Mouse (Mus musculus): ENCODE results near the gene Vmn1r57. TPM values are rescaled to one million over a fixed set of nuclear protein-coding genes. Genes with fewer than 3 reads are reported as not detected.

Gene Vmn1r57
- not detected in 2 replicates for polyA plus RNA-seq (2012; rRNA removed)

GRCm38 (mm10) chr7:5218193-5218592 is at the start of gene Vmn1r57:
Gene Vmn1r57 (plus strand): TSS chr7:5218493.

DNA sequence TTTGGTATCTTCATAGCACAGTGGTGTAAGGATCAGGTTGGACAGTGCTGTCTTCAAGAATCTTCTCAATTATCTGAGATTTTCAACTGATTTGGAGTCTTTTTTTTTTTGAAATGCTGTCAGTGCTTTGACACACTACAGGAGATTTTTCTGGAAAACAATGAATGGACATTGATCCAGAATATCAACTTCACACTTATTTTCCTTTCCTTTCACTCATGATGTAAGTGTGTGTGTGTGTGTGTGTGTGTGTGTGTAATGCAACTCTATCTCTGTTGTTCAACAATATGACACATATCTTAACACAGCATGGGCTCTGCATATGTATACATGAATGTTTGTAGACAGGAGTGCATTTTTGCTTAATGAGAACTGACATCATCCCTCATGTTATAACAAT is 21.6 kb upstream of the Vmn1r57 start, which contains the start of gene Vmn1r56:
Gene Vmn1r56 (minus strand): TSS at position 101 of the 400 bp plus-strand sequence.

Other genes starting within 250 kb of the Vmn1r57 start
- gene Sbk3, start 247.3 kb upstream of the Vmn1r57 start, polyA plus RNA-seq (2012; rRNA removed) = 0.95 and 1.2 TPM in 2 replicates
- gene Zfp579, start 222.3 kb upstream of the Vmn1r57 start, polyA plus RNA-seq (2012; rRNA removed) = 142 and 145 TPM in 2 replicates
- 9.8 and 12.6 TPM in 2 replicates for gene Zfp524, start 204.1 kb upstream of the Vmn1r57 start, polyA plus RNA-seq (2012; rRNA removed)
- gene Fiz1, start 203.8 kb upstream of the Vmn1r57 start, polyA plus RNA-seq (2012; rRNA removed) = 47.0 and 53.2 TPM in 2 replicates
- gene Gm44973, start 203.0 kb upstream of the Vmn1r57 start, polyA plus RNA-seq (2012; rRNA removed) = 0.09 TPM in 1 of 2 replicates, not detected in the other
- 41.1 and 43.7 TPM in 2 replicates for gene Zfp865, start 198.1 kb upstream of the Vmn1r57 start, polyA plus RNA-seq (2012; rRNA removed)
- 38.6 and 43.6 TPM in 2 replicates for gene Ccdc106, start 197.9 kb upstream of the Vmn1r57 start, polyA plus RNA-seq (2012; rRNA removed)
- gene 4632433K11Rik, start 184.4 kb upstream of the Vmn1r57 start, polyA plus RNA-seq (2012; rRNA removed) = not detected in 2 replicates
- gene Zfp784, start 180.0 kb upstream of the Vmn1r57 start, polyA plus RNA-seq (2012; rRNA removed) = 7.1 and 7.4 TPM in 2 replicates
- 53.1 and 65.2 TPM in 2 replicates for gene Zfp580, start 167.0 kb upstream of the Vmn1r57 start, polyA plus RNA-seq (2012; rRNA removed)
- gene U2af2, start 156.3 kb upstream of the Vmn1r57 start, polyA plus RNA-seq (2012; rRNA removed) = 446 and 475 TPM in 2 replicates
- gene Epn1, start 138.3 kb upstream of the Vmn1r57 start, polyA plus RNA-seq (2012; rRNA removed) = 147 and 151 TPM in 2 replicates
- not detected in 2 replicates for gene Rfpl4, start 101.5 kb upstream of the Vmn1r57 start, polyA plus RNA-seq (2012; rRNA removed)
- gene Rasl2-9, start 92.5 kb upstream of the Vmn1r57 start, polyA plus RNA-seq (2012; rRNA removed) = 0.28 and 0.36 TPM in 2 replicates
- gene Vmn1r55, start 68.8 kb upstream of the Vmn1r57 start, polyA plus RNA-seq (2012; rRNA removed) = not detected in 2 replicates
- gene Vmn1r56, start 21.7 kb upstream of the Vmn1r57 start, polyA plus RNA-seq (2012; rRNA removed) = not detected in 2 replicates
- gene Gm5065, start 132.0 kb downstream of the Vmn1r57 start, polyA plus RNA-seq (2012; rRNA removed) = not detected in 2 replicates
- not detected in 2 replicates for gene Nlrp2, start 132.5 kb downstream of the Vmn1r57 start, polyA plus RNA-seq (2012; rRNA removed)
- gene Vmn1r58, start 194.9 kb downstream of the Vmn1r57 start, polyA plus RNA-seq (2012; rRNA removed) = not detected in 2 replicates
- gene Vmn1r59, start 238.3 kb downstream of the Vmn1r57 start, polyA plus RNA-seq (2012; rRNA removed) = not detected in 2 replicates